Mouse (Mus musculus) intestine, embryonic 16.5 days (tissue): Measurements from ENCODE around the gene Gal3st1. TPM values are rescaled to one million over a fixed set of nuclear protein-coding genes. Genes with fewer than 3 reads are reported as not detected.
A peak's percentile ranks its signal among the peaks of the same experiment; 100 is the strongest.

Experiments used
- ATAC-seq: fragments of 200-750 bp; cut with Nextera tagmentation; 2 replicates; pipeline ENCODE4 v1.8.0; 2017; ENCODE audit warnings: moderate TSS enrichment, moderate library complexity
- H3K27ac ChIP-seq: fragments of 300-500 bp; sonication (generic); 2 replicates; pipeline ENCODE4 v1.5.1; 2014; ENCODE audit warnings: mild to moderate bottlenecking, low read length
- H3K27me3 ChIP-seq: fragments of 300-500 bp; sonication (generic); replicated peaks from 2 replicates; pipeline ENCODE4 v1.6.1; 2014; ENCODE audit warnings: low read length, control low read depth, mixed read lengths; ENCODE audit not compliant: control insufficient read depth, insufficient read depth
- H3K36me3 ChIP-seq: fragments of 300-500 bp; sonication (generic); 2 replicates; pipeline ENCODE4 v1.6.1; 2014; ENCODE audit warnings: low read length, control low read depth; ENCODE audit not compliant: control insufficient read depth, insufficient read depth
- H3K4me1 ChIP-seq: fragments of 300-500 bp; sonication (generic); 2 replicates; pipeline ENCODE4 v1.6.1; 2014; ENCODE audit warnings: low read length, control low read depth, mixed read lengths; ENCODE audit not compliant: control insufficient read depth, insufficient read depth
- H3K4me2 ChIP-seq: fragments of 300-500 bp; sonication (generic); 2 replicates; pipeline ENCODE4 v1.6.1; 2014; ENCODE audit warnings: low read depth, low read length, control low read depth
- H3K4me3 ChIP-seq: fragments of 300-500 bp; sonication (generic); 2 replicates; pipeline ENCODE4 v1.5.1; 2014; ENCODE audit warnings: mild to moderate bottlenecking, low read length
- H3K9ac ChIP-seq: fragments of 300-500 bp; sonication (generic); 2 replicates; pipeline ENCODE4 v1.6.1; 2014; ENCODE audit warnings: low read depth, low read length
- H3K9me3 ChIP-seq: fragments of 300-500 bp; sonication (generic); 2 replicates; pipeline ENCODE4 v1.6.1; 2016; ENCODE audit warnings: low read length, control low read depth; ENCODE audit not compliant: control insufficient read depth
- WGBS: fragments of 180-500 bp; shearing (Covaris S2); extraction: QIAGEN DNeasy Blood & Tissue Kit; methylation state at CpG from one replicate; pipeline ENCODE4 v1.1.7; 2014; 5-methylcytosine and 5-hydroxymethylcytosine counted together
- polyA plus RNA-seq: library from polyadenylated mRNA; unstranded; fragments of >200 nt; fragmentation: Nextera tagmentation; extraction: Ambion mirVana; gene quantifications from 2 replicates; pipeline ENCODE4 v1.2.1, GENCODE M21; 2015

Gene Gal3st1
- polyA plus RNA-seq, 1 experiment from 2014 or later, result 20.1 TPM

- Histone ChIP-seq H3K9me3 (no peaks in the 10 kb centered on the region), H3K27ac (no peak overlapping the region), H3K36me3 (no peaks in the 10 kb centered on the region), H3K27me3 (no peaks in the 10 kb centered on the region), H3K4me3 (no peak overlapping the region), H3K4me2 (no peak overlapping the region), H3K4me1 (no peaks in the 10 kb centered on the region), H3K9ac (no peak overlapping the region)
- 66% methylated on average over 2 of the region's 2 CpGs for WGBS
- ATAC-seq, result no peak
These were observed 39.9 kb downstream of the Gal3st1 start for GRCm38 (mm10) chr11:4023321-4023720.

- no peak overlapping the region for H3K4me3 ChIP-seq
- H3K9me3 ChIP-seq, result no peaks in the 10 kb centered on the region
- WGBS, result 75% methylated on average over 8 of the region's 8 CpGs
- no peaks in the 10 kb centered on the region for H3K27me3 ChIP-seq
- H3K4me1 ChIP-seq, result no peaks in the 10 kb centered on the region
- H3K36me3 ChIP-seq, result no peaks in the 10 kb centered on the region
- no peak for ATAC-seq
- H3K27ac ChIP-seq, result no peak overlapping the region
- H3K4me2 ChIP-seq, result no peak overlapping the region
- no peak overlapping the region for H3K9ac ChIP-seq
These were observed 43.6 kb downstream of the Gal3st1 start for GRCm38 (mm10) chr11:4027066-4027465.

DNA sequence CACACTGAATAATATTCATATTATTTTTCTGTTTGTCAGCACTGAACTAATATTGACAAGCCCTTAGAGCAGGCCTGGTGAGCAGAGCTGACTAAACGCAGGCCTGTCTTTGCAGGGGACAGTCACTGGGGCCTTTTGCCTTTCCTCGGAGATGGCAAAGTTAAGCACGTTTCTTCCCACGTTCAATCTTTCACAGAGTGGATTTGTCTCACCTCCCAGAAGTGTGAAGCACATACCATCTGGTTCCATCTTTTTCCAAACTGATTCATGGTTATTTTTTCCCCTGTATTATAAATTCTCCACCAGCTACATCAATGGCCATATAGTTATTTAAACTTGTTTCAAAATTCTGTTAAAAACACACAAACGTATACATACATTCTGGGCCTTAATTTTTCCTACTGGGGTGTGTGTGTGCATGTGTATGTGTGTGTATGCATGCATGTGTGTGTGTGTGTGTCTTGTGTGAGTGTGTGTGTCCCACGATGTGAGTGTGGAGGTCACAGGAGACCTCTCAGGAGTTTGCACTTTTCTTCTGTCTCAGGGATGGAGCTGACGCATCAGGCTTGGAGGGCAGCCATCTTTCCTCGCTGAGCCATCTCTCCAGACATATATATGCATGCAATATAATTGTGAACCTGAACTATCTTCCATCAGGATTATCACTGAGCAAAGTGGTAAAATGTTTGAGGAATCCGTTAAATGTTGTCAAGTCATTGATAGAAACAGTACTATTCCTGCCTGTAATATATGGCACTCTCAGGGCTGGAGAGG lies 44.3 kb downstream of the Gal3st1 start:
- Histone ChIP-seq H3K4me2 (no peak overlapping the region), H3K9me3 (no peaks in the 10 kb centered on the region), H3K27ac (no peak overlapping the region), H3K9ac (no peak overlapping the region), H3K36me3 (no peaks in the 10 kb centered on the region), H3K4me3 (no peak overlapping the region), H3K27me3 (no peaks in the 10 kb centered on the region), H3K4me1 (no peaks in the 10 kb centered on the region)
- no peak for ATAC-seq
- WGBS, result 64% methylated on average over 9 of the region's 9 CpGs

GRCm38 (mm10) chr11:4029343-4029742 lies 45.9 kb downstream of the Gal3st1 start:
- Histone ChIP-seq H3K4me1 (no peaks in the 10 kb centered on the region), H3K9me3 (no peaks in the 10 kb centered on the region), H3K9ac (no peak overlapping the region), H3K4me2 (no peak overlapping the region), H3K36me3 (no peaks in the 10 kb centered on the region), H3K27ac (no peak overlapping the region), H3K4me3 (no peak overlapping the region), H3K27me3 (no peaks in the 10 kb centered on the region)
- 72% methylated on average over 4 of the region's 4 CpGs for WGBS
- ATAC-seq, result no peak

DNA sequence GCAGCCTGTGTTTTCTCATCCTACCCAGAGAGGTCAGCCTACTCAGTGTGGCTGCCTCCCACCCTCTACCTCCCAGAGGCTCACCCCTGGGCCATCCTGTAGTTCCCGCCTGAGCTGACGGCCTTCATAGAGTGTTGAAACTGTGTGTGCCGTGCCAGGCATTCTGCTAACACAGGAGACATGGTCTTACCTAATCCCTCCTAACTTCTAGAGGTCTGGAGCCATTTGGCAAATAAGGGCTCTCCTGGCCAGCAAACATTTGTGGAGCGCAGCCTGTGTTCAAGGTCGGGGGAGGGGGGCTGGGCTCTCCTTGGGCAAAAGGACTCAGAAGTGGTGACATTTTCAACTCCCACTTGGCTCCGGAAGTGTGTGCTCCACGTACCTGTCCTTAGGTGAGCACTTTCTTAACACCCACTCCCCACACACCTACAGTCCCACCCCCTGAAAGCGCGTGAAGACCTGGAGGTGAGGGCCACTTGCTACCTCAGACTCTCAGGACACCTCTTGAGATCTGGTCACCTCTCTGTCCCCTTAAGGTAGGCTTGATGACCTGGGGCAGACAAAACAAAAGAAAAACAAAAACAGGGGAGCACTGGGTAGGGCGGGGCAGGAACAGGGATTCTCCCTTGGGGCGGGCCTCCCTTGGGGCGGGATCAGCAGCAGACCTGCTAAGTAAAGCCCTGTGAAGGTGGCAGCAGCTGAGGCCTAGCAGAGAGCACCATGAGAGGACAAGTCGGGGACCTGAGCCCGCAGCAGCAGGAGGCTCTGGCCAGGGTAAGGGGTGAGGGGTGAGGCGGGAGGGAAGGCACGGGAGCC lies 47.9 kb downstream of the Gal3st1 start, which contains the start of gene Sec14l4:
TSS of gene Sec14l4 (plus strand) at position 337 of the 816 bp plus-strand sequence.
- Histone ChIP-seq H3K4me1 (no peaks in the 10 kb centered on the region), H3K9me3 (no peaks in the 10 kb centered on the region), H3K36me3 (no peaks in the 10 kb centered on the region), H3K4me3 (no peak within 1 kb of the TSS), H3K9ac (0 out of 2 replicates have a peak within 1 kb of the TSS, but pooled peaks have one; percentile 32), H3K27me3 (no peaks in the 10 kb centered on the region), H3K4me2 (no peak within 1 kb of the TSS), H3K27ac (no peak within 1 kb of the TSS)
- 30% methylated on average over 16 of the region's 16 CpGs for WGBS
- peak; percentile 66; the same call in 1 of the 2 replicates for ATAC-seq

- Histone ChIP-seq H3K36me3 (no peaks in the 10 kb centered on the region), H3K4me1 (no peaks in the 10 kb centered on the region), H3K4me3 (no peak overlapping the region), H3K27me3 (no peaks in the 10 kb centered on the region), H3K9ac (0 out of 2 replicates have a peak overlapping the region, but pooled peaks have one; percentile 32), H3K27ac (no peak overlapping the region), H3K4me2 (no peak overlapping the region), H3K9me3 (no peaks in the 10 kb centered on the region)
- WGBS, result 33% methylated on average over 12 of the region's 12 CpGs
- peak; percentile 14; the same call in 1 of the 2 replicates for ATAC-seq
These were observed 48.5 kb downstream of the Gal3st1 start for GRCm38 (mm10) chr11:4031961-4032360.

GRCm38 (mm10) chr11:4033471-4033870 lies 50.0 kb downstream of the Gal3st1 start:
- Histone ChIP-seq H3K36me3 (no peaks in the 10 kb centered on the region), H3K4me2 (no peak overlapping the region), H3K9ac (no peak overlapping the region), H3K4me3 (no peak overlapping the region), H3K27ac (no peak overlapping the region), H3K9me3 (no peaks in the 10 kb centered on the region), H3K4me1 (no peaks in the 10 kb centered on the region), H3K27me3 (no peaks in the 10 kb centered on the region)
- WGBS, result 67% methylated on average over 7 of the region's 7 CpGs
- no peak for ATAC-seq

DNA sequence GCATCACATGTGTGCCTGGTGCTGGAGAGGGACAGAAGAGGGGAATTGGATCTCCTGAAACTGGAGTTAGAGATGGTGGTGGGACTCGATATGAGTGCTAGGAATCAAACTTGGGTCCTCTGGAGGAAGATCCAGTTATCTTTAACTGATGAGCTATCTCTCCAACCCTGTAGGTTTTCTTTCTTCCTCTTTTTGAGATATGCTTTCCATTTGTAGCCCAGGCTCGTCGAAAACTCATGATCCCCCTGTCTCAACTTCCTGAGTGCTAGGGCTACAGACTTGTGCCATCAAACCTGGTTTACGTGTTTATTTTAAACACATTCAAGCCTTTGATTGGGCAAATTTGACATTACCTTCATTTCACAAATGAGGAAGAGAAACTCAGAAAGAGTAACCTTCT lies 50.7 kb downstream of the Gal3st1 start:
- no peaks in the 10 kb centered on the region for H3K9me3 ChIP-seq
- no peak overlapping the region for H3K4me3 ChIP-seq
- no peak overlapping the region for H3K9ac ChIP-seq
- ATAC-seq, result no peak
- no peak overlapping the region for H3K4me2 ChIP-seq
- no peak overlapping the region for H3K27ac ChIP-seq
- H3K27me3 ChIP-seq, result no peaks in the 10 kb centered on the region
- no peaks in the 10 kb centered on the region for H3K4me1 ChIP-seq
- WGBS, result 91% methylated on average over 4 of the region's 4 CpGs
- no peaks in the 10 kb centered on the region for H3K36me3 ChIP-seq

GRCm38 (mm10) chr11:4035116-4035892 lies 51.9 kb downstream of the Gal3st1 start:
- WGBS, result 52% methylated on average over 18 of the region's 18 CpGs
- no peak overlapping the region for H3K4me2 ChIP-seq
- H3K9ac ChIP-seq, result no peak overlapping the region
- ATAC-seq, result peak; percentile 69
- no peaks in the 10 kb centered on the region for H3K36me3 ChIP-seq
- no peaks in the 10 kb centered on the region for H3K4me1 ChIP-seq
- H3K4me3 ChIP-seq, result no peak overlapping the region
- no peaks in the 10 kb centered on the region for H3K27me3 ChIP-seq
- H3K9me3 ChIP-seq, result no peaks in the 10 kb centered on the region
- no peak overlapping the region for H3K27ac ChIP-seq
